Mouse (Mus musculus) intestine, postnatal 0 days (tissue): ENCODE results near the gene Rnf5. TPM values are rescaled to one million over a fixed set of nuclear protein-coding genes. Genes with fewer than 3 reads are reported as not detected.

Experiments
- ATAC-seq: fragments of 200-750 bp; cut with Nextera tagmentation; 2 replicates; pipeline ENCODE4 v1.8.0; 2017; ENCODE audit warnings: mild to moderate bottlenecking, moderate TSS enrichment, moderate library complexity
- H3K27ac ChIP-seq: fragments of 300-500 bp; sonication (generic); 2 replicates; pipeline ENCODE4 v1.5.1; 2014; ENCODE audit warnings: mild to moderate bottlenecking, low read depth, low read length, moderate library complexity
- H3K27me3 ChIP-seq: fragments of 300-500 bp; sonication (generic); replicated peaks from 2 replicates; pipeline ENCODE4 v1.6.1; 2014; ENCODE audit warnings: low read length, mixed read lengths; ENCODE audit not compliant: control insufficient read depth, insufficient read depth
- H3K36me3 ChIP-seq: fragments of 300-500 bp; sonication (generic); 2 replicates; pipeline ENCODE4 v1.6.1; 2014; ENCODE audit warnings: mild to moderate bottlenecking, moderate library complexity; ENCODE audit not compliant: control insufficient read depth, insufficient read depth
- H3K4me1 ChIP-seq: fragments of 300-500 bp; sonication (generic); replicated peaks from 2 replicates; pipeline ENCODE4 v1.6.1; 2014; ENCODE audit warnings: antibody characterized with exemption, low read length, mixed read lengths; ENCODE audit not compliant: control insufficient read depth, insufficient read depth
- H3K4me2 ChIP-seq: fragments of 300-500 bp; sonication (generic); replicated peaks from 2 replicates; pipeline ENCODE4 v1.6.1; 2014; ENCODE audit warnings: low read depth, mild to moderate bottlenecking, moderate library complexity
- H3K4me3 ChIP-seq: fragments of 300-500 bp; sonication (generic); 2 replicates; pipeline ENCODE4 v1.5.1; 2014; ENCODE audit warnings: low read depth, low read length
- H3K9ac ChIP-seq: fragments of 300-500 bp; sonication (generic); 2 replicates; pipeline ENCODE4 v1.6.1; 2014; ENCODE audit warnings: mild to moderate bottlenecking, low read depth, low read length
- H3K9me3 ChIP-seq: fragments of 300-500 bp; sonication (generic); 2 replicates; pipeline ENCODE4 v1.6.1; 2016; ENCODE audit warnings: mixed run types; ENCODE audit not compliant: control insufficient read depth
- CTCF ChIP-seq: sonication (generic); IDR thresholded peaks from 2 replicates; pipeline ENCODE4 v1.5.1; 2016; ENCODE audit warnings: low read depth, mild to moderate bottlenecking, control low read depth, antibody characterized with exemption, moderate library complexity
- WGBS: fragments of 180-500 bp; shearing (Covaris S2); extraction: QIAGEN DNeasy Blood & Tissue Kit; methylation state at CpG from one replicate; pipeline ENCODE4 v1.1.7; 2014; 5-methylcytosine and 5-hydroxymethylcytosine counted together
- polyA plus RNA-seq: library from polyadenylated mRNA; unstranded; fragments of >200 nt; fragmentation: Nextera tagmentation; extraction: Ambion mirVana; gene quantifications from 2 replicates; pipeline ENCODE4 v1.2.1, GENCODE M21; 2015

Rnf5 gene
- polyA plus RNA-seq, 1 experiment from 2014 or later = 123 TPM

GRCm38 (mm10) chr17:34643944-34644343 lies 40.5 kb upstream of the Rnf5 start:
- Histone ChIP-seq H3K36me3 (no peaks in the 10 kb centered on the region; the same call in 1 of the 2 replicates), H3K9ac (no peak overlapping the region), H3K9me3 (no peaks in the 10 kb centered on the region), H3K4me2 (no peak overlapping the region), H3K27ac (no peak overlapping the region), H3K4me3 (no peak overlapping the region), H3K27me3 (no peaks in the 10 kb centered on the region), H3K4me1 (0 out of 2 replicates have a peak, but pooled peaks cover 7% of the 10 kb centered on the region)
- WGBS = 77% methylated on average over 10 of the region's 10 CpGs
- TF ChIP-seq CTCF = no peak
- no peak for ATAC-seq

GRCm38 (mm10) chr17:34643379-34643778 lies 39.9 kb upstream of the Rnf5 start:
- H3K4me2 ChIP-seq = no peak overlapping the region
- 0 out of 2 replicates have a peak, but pooled peaks cover 7% of the 10 kb centered on the region for H3K4me1 ChIP-seq
- WGBS = 82% methylated on average over 4 of the region's 4 CpGs
- no peak overlapping the region for H3K27ac ChIP-seq
- H3K4me3 ChIP-seq = no peak overlapping the region
- no peaks in the 10 kb centered on the region for H3K9me3 ChIP-seq
- H3K27me3 ChIP-seq = no peaks in the 10 kb centered on the region
- H3K36me3 ChIP-seq = no peaks in the 10 kb centered on the region; the same call in 1 of the 2 replicates
- H3K9ac ChIP-seq = no peak overlapping the region
- TF ChIP-seq CTCF = no peak
- ATAC-seq = no peak

- no peaks in the 10 kb centered on the region for H3K27me3 ChIP-seq
- TF ChIP-seq CTCF = no peak
- no peak overlapping the region for H3K9ac ChIP-seq
- H3K36me3 ChIP-seq = no peaks in the 10 kb centered on the region
- no peak overlapping the region for H3K4me3 ChIP-seq
- H3K9me3 ChIP-seq = no peaks in the 10 kb centered on the region
- no peak overlapping the region for H3K4me2 ChIP-seq
- ATAC-seq = no peak
- H3K27ac ChIP-seq = no peak overlapping the region
- 72% methylated on average over 3 of the region's 3 CpGs for WGBS
- 0 out of 2 replicates have a peak, but pooled peaks cover 7% of the 10 kb centered on the region for H3K4me1 ChIP-seq
Measured at GRCm38 (mm10) chr17:34641945-34642344, 38.5 kb upstream of the Rnf5 start.

GRCm38 (mm10) chr17:34640778-34641601 lies 37.5 kb upstream of the Rnf5 start:
- WGBS = 23% methylated on average over 11 of the region's 11 CpGs
- peak; percentile 50 for TF ChIP-seq CTCF
- Histone ChIP-seq H3K4me3 (no peak overlapping the region), H3K36me3 (no peaks in the 10 kb centered on the region), H3K27ac (peak overlapping the region; percentile 35; the same call in 1 of the 2 replicates), H3K27me3 (no peaks in the 10 kb centered on the region), H3K4me1 (0 out of 2 replicates have a peak, but pooled peaks cover 7% of the 10 kb centered on the region), H3K4me2 (no peak overlapping the region), H3K9me3 (no peaks in the 10 kb centered on the region), H3K9ac (no peak overlapping the region)
- no peak for ATAC-seq

GRCm38 (mm10) chr17:34639461-34640255 lies 36.2 kb upstream of the Rnf5 start:
- Histone ChIP-seq H3K27me3 (no peaks in the 10 kb centered on the region; the same call in 1 of the 2 replicates), H3K4me3 (no peak overlapping the region), H3K9ac (no peak overlapping the region), H3K27ac (no peak overlapping the region), H3K4me2 (no peak overlapping the region), H3K9me3 (no peaks in the 10 kb centered on the region), H3K4me1 (0 out of 2 replicates have a peak, but pooled peaks cover 2% of the 10 kb centered on the region), H3K36me3 (no peaks in the 10 kb centered on the region)
- WGBS = 82% methylated on average over 7 of the region's 7 CpGs
- no peak for TF ChIP-seq CTCF
- no peak for ATAC-seq

GRCm38 (mm10) chr17:34637459-34637858 lies 34.0 kb upstream of the Rnf5 start:
- Histone ChIP-seq H3K27ac (no peak overlapping the region), H3K27me3 (no peaks in the 10 kb centered on the region; the same call in 1 of the 2 replicates), H3K4me1 (0 out of 2 replicates have a peak, but pooled peaks cover 2% of the 10 kb centered on the region), H3K4me3 (no peak overlapping the region), H3K9me3 (no peaks in the 10 kb centered on the region), H3K9ac (no peak overlapping the region), H3K4me2 (no peak overlapping the region), H3K36me3 (no peaks in the 10 kb centered on the region)
- WGBS = 60% methylated on average over 3 of the region's 3 CpGs
- ATAC-seq = no peak
- no peak for TF ChIP-seq CTCF
